Mouse (Mus musculus) forelimb bud, embryonic 11.5 days (tissue): ENCODE measurements around the gene Gm45837.
A peak's percentile ranks its signal among the peaks of the same experiment; 100 is the strongest.

Experiments used
- DNase-seq: peaks from one replicate; pipeline ENCODE4 v3.0.0-alpha.2; 2012; ENCODE audit warnings: low read depth, low spot score

Gm45837 gene

GRCm38 (mm10) chr7:101499701-101500100 lies 89.0 kb downstream of the Gm45837 start:
- DNase-seq = no peak

DNA sequence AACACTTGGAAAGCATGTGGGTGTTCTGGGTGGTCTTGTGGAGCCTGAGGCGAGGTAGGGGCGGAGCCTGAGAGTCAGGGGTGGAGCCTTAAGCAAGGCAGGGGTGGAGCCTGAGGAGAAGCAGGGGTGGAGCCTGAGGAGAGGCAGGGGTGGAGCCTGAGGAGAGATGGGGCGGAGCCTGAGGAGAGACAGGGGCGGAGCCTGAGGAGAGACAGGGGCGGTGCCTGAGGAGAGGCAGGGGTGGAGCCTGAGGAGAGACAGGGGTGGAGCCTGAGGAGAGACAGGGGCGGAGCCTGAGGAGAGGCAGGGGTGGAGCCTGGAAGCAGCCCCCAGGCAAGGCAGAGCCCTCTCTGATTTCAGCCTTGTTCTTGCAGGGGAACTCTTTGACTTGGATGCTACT lies 90.5 kb downstream of the Gm45837 start:
- DNase-seq = no peak

GRCm38 (mm10) chr7:101501675-101502074 lies 91.0 kb downstream of the Gm45837 start:
- no peak for DNase-seq

GRCm38 (mm10) chr7:101503351-101503750 lies 92.7 kb downstream of the Gm45837 start:
- peak; percentile 64 for DNase-seq

DNA sequence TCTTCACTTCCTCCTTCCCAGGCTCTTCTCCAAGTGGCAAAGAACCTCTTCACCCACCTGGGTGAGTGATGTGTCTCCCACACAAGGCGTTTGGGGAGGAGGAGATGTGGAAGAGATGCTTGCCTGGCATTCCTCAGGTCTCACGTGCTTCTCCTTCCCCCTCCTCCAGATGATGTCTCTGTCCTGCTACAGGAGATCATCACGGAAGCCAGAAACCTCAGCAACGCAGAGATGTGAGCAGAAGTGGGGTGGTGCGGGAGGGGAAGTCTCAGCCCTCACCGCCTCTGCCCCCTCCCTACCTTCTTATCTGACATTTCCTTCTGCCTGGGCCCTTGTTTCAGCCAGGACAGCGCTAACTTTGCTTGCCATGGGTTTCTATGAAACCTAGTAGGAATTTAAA lies 93.1 kb downstream of the Gm45837 start:
- DNase-seq = no peak

DNA sequence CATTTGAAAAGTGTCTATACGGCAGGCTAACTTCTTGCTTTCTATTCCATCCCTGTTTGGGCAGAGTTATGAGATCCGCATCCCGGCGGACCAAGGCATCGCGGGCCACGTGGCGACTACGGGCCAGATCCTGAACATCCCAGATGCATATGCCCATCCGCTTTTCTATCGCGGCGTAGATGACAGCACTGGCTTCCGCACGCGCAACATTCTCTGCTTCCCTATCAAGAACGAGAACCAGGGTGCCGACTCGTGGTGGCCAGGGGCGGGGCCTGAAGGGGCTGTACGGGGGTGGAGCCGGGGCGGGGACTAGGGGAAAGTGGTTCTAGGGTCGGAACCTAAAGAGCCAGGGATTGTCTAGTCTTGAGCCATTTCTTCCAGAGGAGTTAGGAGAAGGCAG lies 93.8 kb downstream of the Gm45837 start:
- DNase-seq = no peak

GRCm38 (mm10) chr7:101509212-101509611 lies 98.5 kb downstream of the Gm45837 start:
- DNase-seq = no peak

DNA sequence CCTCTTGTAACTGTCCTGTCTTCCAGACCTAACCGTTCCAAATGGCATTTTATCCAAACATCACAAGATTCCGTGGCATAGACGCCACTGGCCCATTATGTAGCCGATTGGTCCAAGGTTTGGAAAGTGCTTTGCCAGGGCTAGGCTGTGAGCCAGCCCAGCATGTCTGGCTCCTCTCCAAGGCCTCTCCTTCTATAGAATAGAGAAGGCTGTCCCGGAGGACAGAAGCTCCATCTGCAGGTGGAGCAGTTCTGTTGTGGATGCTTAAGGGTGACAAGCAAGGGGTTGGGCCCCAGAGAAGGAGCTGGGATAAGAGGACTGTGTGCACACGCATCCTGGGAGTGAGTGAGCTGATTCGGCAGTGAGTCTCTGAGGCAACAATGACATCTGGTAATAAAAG lies 103.0 kb downstream of the Gm45837 start:
- DNase-seq = no peak

- DNase-seq = no peak
Measured at GRCm38 (mm10) chr7:101514768-101515167, 104.1 kb downstream of the Gm45837 start.

DNA sequence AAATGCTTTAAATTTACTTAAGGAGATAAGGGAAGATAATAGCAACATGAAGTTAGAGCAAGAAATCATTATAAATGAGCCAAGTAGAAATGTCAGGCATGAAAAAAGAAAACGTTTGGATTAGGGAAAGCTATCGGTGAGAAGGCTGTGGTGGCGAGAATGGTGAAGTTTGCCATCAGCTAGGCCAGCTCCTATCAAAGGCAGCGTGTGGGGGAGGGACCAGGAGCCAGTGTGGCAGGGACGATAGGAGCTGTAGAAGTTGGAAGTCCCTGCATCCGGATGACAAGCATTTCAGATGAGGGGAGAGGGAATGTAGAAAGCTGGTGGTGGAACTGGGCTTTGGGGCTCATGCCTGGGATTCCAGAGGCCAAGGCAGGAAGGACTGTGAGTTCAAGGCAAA lies 104.6 kb downstream of the Gm45837 start:
- DNase-seq = no peak

- DNase-seq = no peak
Measured at GRCm38 (mm10) chr7:101516460-101516859, 105.8 kb downstream of the Gm45837 start.

- DNase-seq = no peak
Measured at GRCm38 (mm10) chr7:101521696-101522095, 111.0 kb downstream of the Gm45837 start.

DNA sequence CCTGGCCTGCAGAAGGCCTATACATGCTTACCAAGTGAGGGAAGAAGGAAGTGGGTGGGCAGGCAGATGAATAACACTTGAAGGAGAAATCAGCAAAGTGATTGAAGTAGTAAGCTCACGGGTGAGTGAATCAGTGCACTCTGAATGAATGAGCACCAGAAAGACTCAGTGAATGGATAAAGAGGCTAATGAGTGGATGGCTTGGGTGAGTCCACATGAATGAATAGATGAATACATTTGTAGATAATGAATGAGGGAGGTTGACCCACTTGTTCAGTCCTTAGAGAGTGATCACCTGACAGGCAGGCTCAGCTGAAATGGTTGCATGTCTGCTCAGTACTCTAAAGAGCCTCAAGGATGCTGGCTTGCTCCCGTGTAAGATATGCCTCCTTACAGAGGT lies 112.5 kb downstream of the Gm45837 start:
- no peak for DNase-seq

GRCm38 (mm10) chr7:101526484-101526883 lies 115.8 kb downstream of the Gm45837 start:
- no peak for DNase-seq

DNA sequence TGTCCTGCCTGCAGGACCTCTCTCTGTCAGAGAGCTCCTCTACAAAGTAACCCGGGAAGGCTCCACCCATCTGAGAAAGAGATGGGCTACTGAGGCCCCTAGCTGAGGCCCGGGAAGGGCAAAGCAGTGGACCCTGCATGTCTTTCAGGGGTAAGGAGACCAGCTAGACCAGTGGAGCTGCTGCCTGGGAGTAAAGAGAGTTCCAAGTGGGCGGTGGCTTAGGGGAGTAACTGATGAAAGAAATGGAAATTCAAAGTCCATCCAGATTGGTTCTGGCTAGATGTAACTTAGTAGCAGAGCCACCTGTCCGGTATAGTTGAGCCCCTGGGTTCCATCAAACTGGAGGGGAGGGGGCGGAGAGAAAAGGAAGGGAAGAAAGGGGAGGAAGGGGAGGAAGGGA lies 123.7 kb downstream of the Gm45837 start:
- DNase-seq = no peak

GRCm38 (mm10) chr7:101535102-101535501 lies 124.4 kb downstream of the Gm45837 start:
- no peak for DNase-seq

GRCm38 (mm10) chr7:101535517-101535916 lies 124.8 kb downstream of the Gm45837 start:
- DNase-seq = no peak

GRCm38 (mm10) chr7:101537541-101537940 lies 126.9 kb downstream of the Gm45837 start:
- DNase-seq = no peak

DNA sequence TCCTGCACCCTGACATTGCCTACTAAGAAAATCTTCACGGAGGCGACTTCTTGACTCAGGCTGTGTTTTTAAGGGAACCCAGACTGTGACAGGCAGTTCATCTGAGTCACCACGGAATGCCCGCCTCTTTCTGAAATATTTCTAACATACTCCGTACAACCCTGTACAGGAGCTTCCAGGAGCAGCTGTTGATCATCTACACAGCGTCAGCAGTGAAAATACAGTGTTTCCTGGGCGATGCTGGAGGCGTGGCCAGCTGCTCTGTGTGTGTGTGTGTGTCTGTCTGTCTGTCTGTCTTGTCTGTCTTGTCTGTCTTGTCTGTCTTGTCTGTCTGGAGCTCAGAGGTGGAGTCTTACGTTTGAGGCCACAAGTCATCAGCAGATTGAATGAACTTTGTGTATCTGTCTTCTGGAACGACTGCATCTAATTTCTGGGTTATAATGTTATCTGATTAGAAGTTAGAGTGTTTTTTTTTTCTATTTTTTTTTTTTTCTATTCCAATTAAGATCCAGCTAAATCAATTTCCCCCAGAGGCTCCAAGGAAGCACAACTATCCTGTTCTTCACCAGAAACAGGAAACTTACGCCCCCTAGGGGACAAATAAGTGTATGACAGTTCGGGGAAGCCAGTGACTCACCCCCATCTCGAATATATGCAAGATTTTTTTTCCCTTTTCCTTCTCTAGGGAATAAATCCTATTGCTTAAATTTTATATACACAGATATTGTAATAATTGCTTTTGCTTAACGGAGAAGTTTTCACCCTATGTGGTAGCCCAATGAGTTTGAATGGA lies 127.7 kb downstream of the Gm45837 start:
- peak; percentile 39 for DNase-seq

- no peak for DNase-seq
Measured at GRCm38 (mm10) chr7:101539774-101540173, 129.1 kb downstream of the Gm45837 start.

- no peak for DNase-seq
Measured at GRCm38 (mm10) chr7:101540684-101541083, 130.0 kb downstream of the Gm45837 start.

DNA sequence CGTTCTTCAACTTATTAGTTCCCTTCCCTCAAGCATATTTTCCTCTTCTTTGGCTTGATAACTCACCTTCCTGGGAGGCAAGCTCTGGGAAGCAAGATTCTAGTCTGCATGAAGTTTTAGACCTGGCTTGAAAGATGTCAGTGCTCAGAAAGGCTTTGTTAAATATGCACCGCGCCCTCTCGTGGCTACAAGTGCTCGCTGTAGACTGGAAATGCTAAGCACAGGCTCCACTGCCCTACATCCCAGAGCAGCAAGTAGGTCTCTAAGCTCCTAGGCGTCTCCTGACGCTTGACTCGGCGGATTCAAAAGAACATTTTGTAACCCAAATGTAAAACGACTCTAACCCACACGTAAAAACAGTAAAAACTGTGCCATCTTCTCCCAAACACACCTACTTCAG lies 130.4 kb downstream of the Gm45837 start:
- peak; percentile 76 for DNase-seq

- DNase-seq = no peak
Measured at GRCm38 (mm10) chr7:101541734-101542133, 131.0 kb downstream of the Gm45837 start.

- DNase-seq = no peak
Measured at GRCm38 (mm10) chr7:101547651-101548050, 137.0 kb downstream of the Gm45837 start.
